Mouse (Mus musculus) hindbrain, embryonic 11.5 days (tissue): ENCODE data around the gene Sigirr. TPM values are rescaled to one million over a fixed set of nuclear protein-coding genes. Genes with fewer than 3 reads are reported as not detected.

ENCODE experiments used
- ATAC-seq: fragments of 200-750 bp; cut with Nextera tagmentation; 2 replicates; pipeline ENCODE4 v1.8.0; 2017; ENCODE audit warnings: mild to moderate bottlenecking, moderate TSS enrichment, moderate library complexity; ENCODE audit not compliant: low FRiP score
- DNase-seq: peaks from one replicate; pipeline ENCODE4 v3.0.0-alpha.2; 2015; ENCODE audit warnings: low spot score
- H3K27ac ChIP-seq: fragments of 300-500 bp; sonication (generic); 2 replicates; pipeline ENCODE4 v1.5.1; 2014; ENCODE audit warnings: mild to moderate bottlenecking, low read depth, low read length
- H3K27me3 ChIP-seq: fragments of 300-500 bp; sonication (generic); 2 replicates; pipeline ENCODE4 v1.6.1; 2014; ENCODE audit warnings: mild to moderate bottlenecking, low read length, moderate library complexity, mixed read lengths; ENCODE audit not compliant: control insufficient read depth, insufficient read depth
- H3K36me3 ChIP-seq: fragments of 300-500 bp; sonication (generic); 2 replicates; pipeline ENCODE4 v1.6.1; 2014; ENCODE audit warnings: mild to moderate bottlenecking, low read length, moderate library complexity, mixed read lengths; ENCODE audit not compliant: control insufficient read depth, insufficient read depth
- H3K4me1 ChIP-seq: fragments of 300-500 bp; sonication (generic); replicated peaks from 2 replicates; pipeline ENCODE4 v1.6.1; 2014; ENCODE audit warnings: low read length, mixed read lengths; ENCODE audit not compliant: control insufficient read depth, insufficient read depth
- H3K4me2 ChIP-seq: fragments of 300-500 bp; sonication (generic); replicated peaks from 2 replicates; pipeline ENCODE4 v1.6.1; 2014; ENCODE audit warnings: mild to moderate bottlenecking, low read depth, low read length
- H3K4me3 ChIP-seq: fragments of 300-500 bp; sonication (generic); 2 replicates; pipeline ENCODE4 v1.5.1; 2014; ENCODE audit warnings: low read depth, low read length
- H3K9ac ChIP-seq: fragments of 300-500 bp; sonication (generic); 2 replicates; pipeline ENCODE4 v1.6.1; 2014; ENCODE audit warnings: low read depth, low read length
- H3K9me3 ChIP-seq: fragments of 300-500 bp; sonication (generic); 2 replicates; pipeline ENCODE4 v1.6.1; 2016; ENCODE audit warnings: low read length; ENCODE audit not compliant: control insufficient read depth
- WGBS: fragments of 180-500 bp; shearing (Covaris S2); extraction: QIAGEN DNeasy Blood & Tissue Kit; methylation state at CpG from one replicate; pipeline ENCODE4 v1.1.7; 2014; 5-methylcytosine and 5-hydroxymethylcytosine counted together
- polyA plus RNA-seq: library from polyadenylated mRNA; unstranded; fragments of >200 nt; fragmentation: Nextera tagmentation; extraction: Ambion mirVana; gene quantifications from 2 replicates; pipeline ENCODE4 v1.2.1, GENCODE M21; 2014

Sigirr gene
- polyA plus RNA-seq, 1 experiment from 2014 or later: 1.0 TPM

DNA sequence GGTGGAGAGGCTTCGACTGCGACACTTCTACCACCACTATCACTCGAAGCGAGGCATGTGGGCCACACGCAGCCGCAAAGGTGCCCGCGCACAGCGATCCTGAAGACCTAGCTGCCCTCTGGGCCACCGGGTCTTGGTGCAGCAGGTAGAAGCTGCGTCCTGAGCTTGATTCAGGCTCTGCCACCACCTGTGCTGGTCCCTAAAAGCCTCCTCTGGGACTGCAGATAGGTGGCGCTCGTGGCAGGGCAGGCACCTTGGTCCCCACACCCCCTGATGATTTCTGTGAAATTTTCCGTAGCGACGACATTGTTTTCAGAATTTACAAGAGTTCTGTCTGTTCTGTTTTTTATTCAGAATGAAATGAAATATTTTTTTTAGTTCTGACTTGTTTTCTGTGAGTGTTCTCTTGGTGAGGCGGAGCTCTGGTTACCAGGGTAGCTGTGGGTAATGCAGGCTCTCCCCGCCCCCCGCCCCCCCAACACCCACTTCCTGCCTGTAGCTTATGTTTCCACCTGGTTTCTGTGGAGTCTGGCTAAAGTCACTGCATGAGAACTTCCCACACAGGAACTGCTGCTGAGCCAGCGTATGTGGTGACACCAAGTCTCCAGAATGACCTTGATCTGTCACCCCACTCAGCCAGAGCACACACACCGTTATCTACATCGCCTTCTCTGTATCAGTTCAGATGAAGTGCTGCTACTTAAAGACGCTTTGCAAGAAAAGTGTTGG lies 28.2 kb downstream of the Sigirr start:
- no peak overlapping the region for H3K4me2 ChIP-seq

DNA sequence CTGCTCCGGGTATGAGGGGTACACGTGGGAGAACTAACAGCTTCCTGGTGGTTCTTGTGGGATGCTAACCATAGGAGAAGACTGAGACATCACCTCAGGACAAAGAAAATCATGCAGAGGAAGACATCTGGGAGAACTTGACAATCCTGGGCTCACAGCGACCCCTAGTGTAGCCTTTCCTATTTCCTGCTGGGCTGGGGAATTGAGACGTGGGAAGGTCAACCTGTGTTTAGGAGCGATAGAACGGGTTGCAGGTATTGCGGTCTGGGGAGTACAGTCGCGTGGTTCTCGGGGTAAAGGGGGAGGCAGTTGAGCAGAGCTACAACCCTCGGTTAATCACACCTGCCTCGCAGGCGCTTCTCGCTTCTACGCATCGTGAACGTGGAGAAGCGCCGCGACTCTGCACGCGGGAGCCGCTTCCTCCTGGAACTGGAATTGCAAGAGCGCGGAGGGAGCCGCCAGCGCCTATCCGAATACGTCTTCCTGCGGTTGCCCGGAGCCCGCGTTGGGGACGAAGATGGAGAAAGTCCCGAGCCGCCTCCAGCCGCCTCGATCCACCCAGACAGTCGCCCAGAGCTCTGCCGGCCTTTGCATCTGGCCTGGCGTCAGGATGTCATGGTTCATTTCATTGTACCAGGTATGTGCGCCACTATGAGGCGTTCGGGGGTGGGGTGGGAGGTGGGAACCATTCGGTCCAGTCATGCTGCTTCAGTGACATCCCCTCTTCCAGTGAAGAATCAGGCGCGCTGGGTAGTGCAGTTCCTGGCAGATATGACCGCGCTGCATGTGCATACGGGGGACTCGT lies 30.1 kb downstream of the Sigirr start:
- H3K4me1 ChIP-seq: no peaks in the 10 kb centered on the region
- DNase-seq (peak; percentile 92), ATAC-seq (peak; percentile 59)
- WGBS: 1% methylated on average over 51 of the region's 51 CpGs
- peak overlapping the region; percentile 28 for H3K4me3 ChIP-seq
- no peaks in the 10 kb centered on the region for H3K9me3 ChIP-seq
- peak overlapping the region; percentile 65 for H3K4me2 ChIP-seq
- H3K27me3 ChIP-seq: peaks cover 16% of the 10 kb centered on the region
- H3K36me3 ChIP-seq: peaks cover 3% of the 10 kb centered on the region; the same call in 1 of the 2 replicates
- H3K9ac ChIP-seq: peak overlapping the region; percentile 46; the same call in 1 of the 2 replicates
- no peak overlapping the region for H3K27ac ChIP-seq

More for the DNA sequence above, 28.2 kb downstream of the Sigirr start:
- DNase-seq (peak; percentile 32), ATAC-seq (no peak)
- Histone ChIP-seq H3K4me3 (no peak overlapping the region), H3K27me3 (peaks cover 16% of the 10 kb centered on the region), H3K9ac (no peak overlapping the region), H3K9me3 (no peaks in the 10 kb centered on the region), H3K4me1 (no peaks in the 10 kb centered on the region), H3K36me3 (no peaks in the 10 kb centered on the region), H3K27ac (no peak overlapping the region)
- 33% methylated on average over 23 of the region's 23 CpGs for WGBS

GRCm38 (mm10) chr7:141068351-141068750 lies 32.0 kb downstream of the Sigirr start:
- peaks cover 11% of the 10 kb centered on the region for H3K36me3 ChIP-seq
- no peak overlapping the region for H3K27ac ChIP-seq
- H3K9ac ChIP-seq: no peak overlapping the region
- H3K27me3 ChIP-seq: peaks cover 16% of the 10 kb centered on the region
- H3K4me1 ChIP-seq: no peaks in the 10 kb centered on the region
- H3K4me3 ChIP-seq: no peak overlapping the region
- no peak for DNase-seq
- ATAC-seq: no peak
- no peak overlapping the region for H3K4me2 ChIP-seq
- 76% methylated on average over 19 of the region's 19 CpGs for WGBS
- H3K9me3 ChIP-seq: no peaks in the 10 kb centered on the region

DNA sequence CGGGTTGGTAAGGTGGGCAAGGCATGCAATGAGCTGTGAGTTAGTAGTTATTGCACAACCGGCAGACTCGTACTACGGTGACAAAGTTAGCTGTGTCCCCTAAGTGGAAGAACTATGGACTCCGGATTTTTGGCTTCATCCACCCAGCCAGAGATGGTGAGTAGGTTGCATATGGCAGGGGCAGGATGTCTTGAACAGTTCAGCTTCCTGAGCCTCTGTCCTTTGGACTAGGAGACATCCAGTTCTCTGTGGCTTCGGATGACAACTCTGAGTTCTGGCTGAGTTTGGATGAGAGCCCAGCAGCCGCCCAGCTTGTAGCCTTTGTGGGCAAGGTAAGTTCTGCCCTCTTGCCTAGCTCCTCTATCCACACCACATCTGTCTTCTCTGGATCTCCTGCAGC lies 35.8 kb downstream of the Sigirr start:
- H3K27me3 ChIP-seq: no peaks in the 10 kb centered on the region
- no peak overlapping the region for H3K27ac ChIP-seq
- H3K4me2 ChIP-seq: no peak overlapping the region
- 90% methylated on average over 7 of the region's 7 CpGs for WGBS
- ATAC-seq (no peak), DNase-seq (no peak)
- H3K4me3 ChIP-seq: no peak overlapping the region
- peaks cover 11% of the 10 kb centered on the region for H3K36me3 ChIP-seq
- 0 out of 2 replicates have a peak, but pooled peaks cover 10% of the 10 kb centered on the region for H3K4me1 ChIP-seq
- H3K9me3 ChIP-seq: no peaks in the 10 kb centered on the region
- no peak overlapping the region for H3K9ac ChIP-seq

DNA sequence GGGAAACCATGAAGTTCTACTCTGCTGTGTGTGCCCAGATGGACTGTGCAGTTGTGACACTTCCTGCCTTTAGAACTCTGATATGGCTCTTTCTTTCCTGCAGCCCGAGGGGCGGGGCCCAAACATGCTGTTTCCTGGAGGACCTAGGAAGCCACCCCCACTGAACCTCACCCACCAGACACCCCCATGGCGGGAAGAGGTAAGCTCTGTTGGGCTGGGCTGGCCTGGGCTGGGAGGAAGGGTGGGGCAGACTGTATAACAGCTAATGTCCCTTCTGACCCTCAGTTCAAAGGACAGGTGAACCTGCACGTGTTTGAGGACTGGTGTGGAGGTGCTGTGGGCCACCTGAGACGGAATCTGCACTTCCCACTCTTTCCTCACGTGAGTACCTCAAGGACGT lies 36.2 kb downstream of the Sigirr start:
- no peaks in the 10 kb centered on the region for H3K9me3 ChIP-seq
- no peak overlapping the region for H3K27ac ChIP-seq
- no peak overlapping the region for H3K9ac ChIP-seq
- no peaks in the 10 kb centered on the region for H3K27me3 ChIP-seq
- H3K4me2 ChIP-seq: no peak overlapping the region
- 88% methylated on average over 7 of the region's 7 CpGs for whole genome bisulfite sequencing
- H3K36me3 ChIP-seq: peaks cover 11% of the 10 kb centered on the region
- DNase-seq (no peak), ATAC-seq (no peak)
- H3K4me3 ChIP-seq: no peak overlapping the region
- H3K4me1 ChIP-seq: 0 out of 2 replicates have a peak, but pooled peaks cover 10% of the 10 kb centered on the region

GRCm38 (mm10) chr7:141063353-141063752 lies 37.0 kb downstream of the Sigirr start:
- no peak overlapping the region for H3K9ac ChIP-seq
- H3K9me3 ChIP-seq: no peaks in the 10 kb centered on the region
- peaks cover 11% of the 10 kb centered on the region for H3K36me3 ChIP-seq
- no peaks in the 10 kb centered on the region for H3K27me3 ChIP-seq
- DNase-seq (no peak), ATAC-seq (no peak)
- H3K27ac ChIP-seq: no peak overlapping the region
- WGBS: 91% methylated on average over 3 of the region's 3 CpGs
- 0 out of 2 replicates have a peak, but pooled peaks cover 10% of the 10 kb centered on the region for H3K4me1 ChIP-seq
- H3K4me2 ChIP-seq: no peak overlapping the region
- no peak overlapping the region for H3K4me3 ChIP-seq

GRCm38 (mm10) chr7:141062525-141062924 lies 37.8 kb downstream of the Sigirr start:
- Histone ChIP-seq H3K4me3 (no peak overlapping the region), H3K27me3 (no peaks in the 10 kb centered on the region), H3K4me1 (0 out of 2 replicates have a peak, but pooled peaks cover 10% of the 10 kb centered on the region), H3K9me3 (no peaks in the 10 kb centered on the region), H3K9ac (no peak overlapping the region), H3K36me3 (peaks cover 11% of the 10 kb centered on the region), H3K27ac (no peak overlapping the region), H3K4me2 (no peak overlapping the region)
- ATAC-seq (no peak), DNase-seq (no peak)
- 86% methylated on average over 7 of the region's 7 CpGs for WGBS

- peak overlapping the region; percentile 98 for H3K9ac ChIP-seq
- peaks cover 11% of the 10 kb centered on the region for H3K36me3 ChIP-seq
- H3K27ac ChIP-seq: peak overlapping the region; percentile 79
- under 1% methylated on average over 36 of the region's 37 CpGs for WGBS
- ATAC-seq (peak; percentile 76), DNase-seq (peak; percentile 71)
- H3K4me2 ChIP-seq: peak overlapping the region; percentile 73
- no peaks in the 10 kb centered on the region for H3K9me3 ChIP-seq
- 0 out of 2 replicates have a peak, but pooled peaks cover 10% of the 10 kb centered on the region for H3K4me1 ChIP-seq
- peak overlapping the region; percentile 88 for H3K4me3 ChIP-seq
- no peaks in the 10 kb centered on the region for H3K27me3 ChIP-seq
These were observed 39.1 kb downstream of the Sigirr start for GRCm38 (mm10) chr7:141061269-141061692.
